Mouse (Mus musculus) layer of hippocampus, adult 9-11 months (tissue): ENCODE results near the gene Npas3.

ENCODE experiments used
- DNase-seq: peaks from one replicate; pipeline ENCODE4 v3.0.0; 2022

Gene Npas3

GRCm38 (mm10) chr12:53802381-53802780 lies 553.9 kb downstream of the Npas3 start:
- DNase-seq: no peak

- no peak for DNase-seq
These were observed 561.6 kb downstream of the Npas3 start for GRCm38 (mm10) chr12:53810081-53810480.

- DNase-seq: no peak
These were observed 565.8 kb downstream of the Npas3 start for GRCm38 (mm10) chr12:53814291-53814690.

- no peak for DNase-seq
These were observed 571.5 kb downstream of the Npas3 start for GRCm38 (mm10) chr12:53819982-53820381.

- no peak for DNase-seq
These were observed 574.4 kb downstream of the Npas3 start for GRCm38 (mm10) chr12:53822881-53823280.

- DNase-seq: no peak
These were observed 576.8 kb downstream of the Npas3 start for GRCm38 (mm10) chr12:53825251-53825650.

GRCm38 (mm10) chr12:53825898-53826605 lies 577.6 kb downstream of the Npas3 start:
- peak; percentile 31 for DNase-seq

- no peak for DNase-seq
These were observed 578.3 kb downstream of the Npas3 start for GRCm38 (mm10) chr12:53826812-53827211.

- no peak for DNase-seq
These were observed 584.1 kb downstream of the Npas3 start for GRCm38 (mm10) chr12:53832590-53832989.

- DNase-seq: no peak
These were observed 584.9 kb downstream of the Npas3 start for GRCm38 (mm10) chr12:53833348-53833747.

GRCm38 (mm10) chr12:53836031-53836790 lies 587.7 kb downstream of the Npas3 start:
- DNase-seq: no peak

- no peak for DNase-seq
These were observed 588.9 kb downstream of the Npas3 start for GRCm38 (mm10) chr12:53837408-53837807.

- DNase-seq: no peak
These were observed 590.1 kb downstream of the Npas3 start for GRCm38 (mm10) chr12:53838541-53838940.

GRCm38 (mm10) chr12:53841928-53842671 lies 593.6 kb downstream of the Npas3 start:
- peak; percentile 39 for DNase-seq

- no peak for DNase-seq
These were observed 595.1 kb downstream of the Npas3 start for GRCm38 (mm10) chr12:53843626-53844025.

- DNase-seq: no peak
These were observed 597.7 kb downstream of the Npas3 start for GRCm38 (mm10) chr12:53846154-53846665.

GRCm38 (mm10) chr12:53849263-53849662 lies 600.8 kb downstream of the Npas3 start:
- DNase-seq: no peak

- DNase-seq: no peak
These were observed 604.0 kb downstream of the Npas3 start for GRCm38 (mm10) chr12:53852432-53852831.

- no peak for DNase-seq
These were observed 611.7 kb downstream of the Npas3 start for GRCm38 (mm10) chr12:53860176-53860575.

GRCm38 (mm10) chr12:53862281-53862680 lies 613.8 kb downstream of the Npas3 start:
- DNase-seq: no peak

- DNase-seq: no peak
These were observed 616.1 kb downstream of the Npas3 start for GRCm38 (mm10) chr12:53864436-53865136.

- no peak for DNase-seq
These were observed 617.2 kb downstream of the Npas3 start for GRCm38 (mm10) chr12:53865691-53866090.

GRCm38 (mm10) chr12:53869981-53870380 lies 621.5 kb downstream of the Npas3 start:
- no peak for DNase-seq
